Mouse (Mus musculus) A20 (cell line): Measurements from ENCODE around the gene Rpl36a-ps1.

Experiments used
- DNase-seq: peaks from one replicate; pipeline ENCODE4 v3.0.0-alpha.2; 2011; ENCODE audit warnings: low read depth, low spot score

Rpl36a-ps1 gene

GRCm38 (mm10) chr14:98951626-98952290 is 42.4 kb downstream of the Rpl36a-ps1 start:
- DNase-seq: no peak
